Mouse (Mus musculus) MEL (cell line): ENCODE measurements around the gene Dusp2.

Experiments used
- CTCF ChIP-seq, 3 experiments: IDR thresholded peaks in 2 of 3; conservative IDR thresholded peaks in 1 of 3; 2 replicates each; pipeline ENCODE4 v1.5.1; 2011 to 2012; ENCODE audit warnings: low read length in 3 of 3, low read depth in 2 of 3, mild to moderate bottlenecking in 2 of 3, improper control_type of control experiment in 1 of 3, inconsistent platforms in 1 of 3, mixed read lengths in 1 of 3, moderate library complexity in 1 of 3; ENCODE audit not compliant: control insufficient read depth in 1 of 3, insufficient read depth in 1 of 3, poor library complexity in 1 of 3, severe bottlenecking in 1 of 3
- ETS1 ChIP-seq: IDR thresholded peaks from 2 replicates; pipeline ENCODE4 v1.6.1; 2012; ENCODE audit warnings: low read depth, mild to moderate bottlenecking, inconsistent platforms, low read length, improper control_type of control experiment, moderate library complexity
- MAX ChIP-seq: IDR thresholded peaks from 2 replicates; pipeline ENCODE4 v1.6.1; 2011; ENCODE audit warnings: low read length, improper control_type of control experiment
- MXI1 ChIP-seq: IDR thresholded peaks from 2 replicates; pipeline ENCODE4 v1.6.1; 2011; ENCODE audit warnings: mild to moderate bottlenecking, low read depth, low read length, improper control_type of control experiment
- POLR2A ChIP-seq, 2 experiments: IDR thresholded peaks; 2 replicates each; pipeline ENCODE4 v1.6.1; 2011 to 2012; ENCODE audit warnings: low read length in 2 of 2, mild to moderate bottlenecking in 2 of 2, control low read depth in 1 of 2, improper control_type of control experiment in 1 of 2, low read depth in 1 of 2, moderate library complexity in 1 of 2; ENCODE audit not compliant: control insufficient read depth in 1 of 2, insufficient read depth in 1 of 2, poor library complexity in 1 of 2
- RAD21 ChIP-seq: IDR thresholded peaks from 2 replicates; pipeline ENCODE4 v1.6.1; 2011; ENCODE audit warnings: mild to moderate bottlenecking, low read depth, low read length, improper control_type of control experiment

- TF ChIP-seq ETS1 (no peak), MXI1 (no peak), POLR2A (IDR thresholded peaks at IDR 0.05; ENCODE audit: control insufficient read depth in 1 of 2, insufficient read depth in 1 of 2, low read depth in 1 of 2, low read length in 2 of 2, poor library complexity in 1 of 2) (no peak), MAX (no peak), CTCF (IDR thresholded peaks at IDR 0.05 in 2 of 3, conservative IDR thresholded peaks at IDR 0.05 in 1 of 3; ENCODE audit: control insufficient read depth in 1 of 3, insufficient read depth in 1 of 3, low read depth in 2 of 3, low read length in 3 of 3, poor library complexity in 1 of 3, severe bottlenecking in 1 of 3) (peak; percentile 39 to 63 (median 43)), RAD21 (no peak)
These were observed 39.9 kb downstream of the Dusp2 start for GRCm38 (mm10) chr2:127375759-127376341.
